Mouse (Mus musculus) 416B (cell line): Measurements from ENCODE around the gene Thada.

Experiments
- DNase-seq: peaks from one replicate; pipeline ENCODE4 v3.0.0; 2011; ENCODE audit warnings: low read depth

Thada gene

GRCm38 (mm10) chr17:84465753-84466608 lies at the start of gene Thada:
Gene Thada (minus strand): TSS chr17:84466205.
- peak; percentile 94 for DNase-seq

GRCm38 (mm10) chr17:84512516-84513085 lies 46.6 kb upstream of the Thada start:
- no peak for DNase-seq

GRCm38 (mm10) chr17:84511682-84512515 lies 45.9 kb upstream of the Thada start, which contains the start of gene Plekhh2:
Gene Plekhh2 (plus strand): TSS chr17:84511895.
- DNase-seq, result no peak

- DNase-seq, result no peak
Observed at GRCm38 (mm10) chr17:84510961-84511639, 45.1 kb upstream of the Thada start.

- no peak for DNase-seq
Observed at GRCm38 (mm10) chr17:84510355-84510754, 44.4 kb upstream of the Thada start.

- DNase-seq, result no peak
Observed at GRCm38 (mm10) chr17:84509176-84509575, 43.2 kb upstream of the Thada start.

- no peak for DNase-seq
Observed at GRCm38 (mm10) chr17:84508736-84509135, 42.7 kb upstream of the Thada start.

- DNase-seq, result no peak
Observed at GRCm38 (mm10) chr17:84505922-84506321, 39.9 kb upstream of the Thada start.

- no peak for DNase-seq
Observed at GRCm38 (mm10) chr17:84502341-84502740, 36.3 kb upstream of the Thada start.

- DNase-seq, result no peak
Observed at GRCm38 (mm10) chr17:84498639-84499038, 32.6 kb upstream of the Thada start.

GRCm38 (mm10) chr17:84497972-84498604 lies 32.1 kb upstream of the Thada start:
- DNase-seq, result no peak

GRCm38 (mm10) chr17:84497559-84497958 lies 31.6 kb upstream of the Thada start:
- no peak for DNase-seq

GRCm38 (mm10) chr17:84497026-84497425 lies 31.0 kb upstream of the Thada start:
- no peak for DNase-seq

- DNase-seq, result no peak
Observed at GRCm38 (mm10) chr17:84492255-84492880, 26.4 kb upstream of the Thada start.

- no peak for DNase-seq
Observed at GRCm38 (mm10) chr17:84487415-84487814, 21.4 kb upstream of the Thada start.

GRCm38 (mm10) chr17:84483673-84484320 lies 17.8 kb upstream of the Thada start:
- no peak for DNase-seq

- no peak for DNase-seq
Observed at GRCm38 (mm10) chr17:84482831-84483230, 16.8 kb upstream of the Thada start.

GRCm38 (mm10) chr17:84480464-84481355 lies 14.7 kb upstream of the Thada start:
- DNase-seq, result peak; percentile 43

- DNase-seq, result no peak
Observed at GRCm38 (mm10) chr17:84478276-84478675, 12.3 kb upstream of the Thada start.
